Mouse (Mus musculus): Measurements from ENCODE around the gene Tex9. TPM values are rescaled to one million over a fixed set of nuclear protein-coding genes. Genes with fewer than 3 reads are reported as not detected.

Gene Tex9
- polyA plus RNA-seq, 1 experiment from 2014 or later = 12.6 TPM

DNA sequence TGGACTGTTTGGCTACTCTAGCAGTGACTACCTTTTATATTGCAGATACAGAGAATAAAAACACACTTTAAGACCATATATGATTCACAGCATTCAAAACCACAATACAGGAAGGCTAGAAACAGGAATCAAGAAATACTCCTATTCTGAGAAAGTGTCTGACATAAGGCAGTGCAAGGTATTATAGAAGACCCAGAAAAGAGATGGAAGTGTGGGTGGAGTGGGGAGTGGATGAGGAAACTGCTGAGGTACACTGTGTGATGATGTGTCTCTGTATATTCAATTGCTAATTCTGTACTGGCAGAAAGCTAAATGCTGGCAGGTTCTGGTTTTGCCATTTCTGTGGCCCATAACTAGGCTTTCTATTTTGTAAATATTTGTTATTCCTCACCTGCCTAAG, 28.8 kb upstream of the Tex9 start:
- H3K4me1 ChIP-seq (replicated peaks) = no peaks in the 10 kb centered on the region
- H3K4me2 ChIP-seq = no peak overlapping the region
- no peak for ATAC-seq (replicated peaks; ENCODE audit: insufficient number of reproducible peaks, insufficient read depth, low FRiP score, low read depth)
- H3K27me3 ChIP-seq = no peaks in the 10 kb centered on the region
- no peak overlapping the region for H3K27ac ChIP-seq
- H3K36me3 ChIP-seq = no peaks in the 10 kb centered on the region
- no peak overlapping the region for H3K4me3 ChIP-seq
- H3K9me3 ChIP-seq (replicated peaks) = no peaks in the 10 kb centered on the region
- no peak overlapping the region for H3K9ac ChIP-seq

DNA sequence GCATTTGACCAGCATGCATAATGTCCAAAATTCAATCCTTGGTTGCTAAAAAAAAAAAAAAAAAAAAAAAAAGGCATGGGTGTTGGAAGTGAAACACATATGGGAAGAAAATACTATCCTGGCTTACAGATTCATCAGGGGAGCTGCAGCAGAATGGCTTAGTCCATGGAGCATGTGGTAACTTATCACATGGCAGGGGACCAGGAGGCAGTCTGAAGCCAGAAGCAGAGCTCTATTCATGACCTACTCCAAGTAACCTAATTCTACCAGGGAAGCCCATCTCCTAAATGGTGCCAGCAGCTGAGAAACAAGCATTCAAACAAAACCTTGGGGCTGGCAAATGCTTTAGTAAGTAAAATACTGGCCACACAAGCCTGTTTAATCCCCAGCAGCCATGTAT, 27.2 kb upstream of the Tex9 start:
- H3K4me2 ChIP-seq = no peak overlapping the region
- no peaks in the 10 kb centered on the region for H3K27me3 ChIP-seq
- no peak for ATAC-seq (replicated peaks; ENCODE audit: insufficient number of reproducible peaks, insufficient read depth, low FRiP score, low read depth)
- H3K27ac ChIP-seq = no peak overlapping the region
- no peak overlapping the region for H3K9ac ChIP-seq
- no peaks in the 10 kb centered on the region for H3K36me3 ChIP-seq
- no peaks in the 10 kb centered on the region for H3K4me1 ChIP-seq (replicated peaks)
- H3K4me3 ChIP-seq = no peak overlapping the region
- no peaks in the 10 kb centered on the region for H3K9me3 ChIP-seq (replicated peaks)

DNA sequence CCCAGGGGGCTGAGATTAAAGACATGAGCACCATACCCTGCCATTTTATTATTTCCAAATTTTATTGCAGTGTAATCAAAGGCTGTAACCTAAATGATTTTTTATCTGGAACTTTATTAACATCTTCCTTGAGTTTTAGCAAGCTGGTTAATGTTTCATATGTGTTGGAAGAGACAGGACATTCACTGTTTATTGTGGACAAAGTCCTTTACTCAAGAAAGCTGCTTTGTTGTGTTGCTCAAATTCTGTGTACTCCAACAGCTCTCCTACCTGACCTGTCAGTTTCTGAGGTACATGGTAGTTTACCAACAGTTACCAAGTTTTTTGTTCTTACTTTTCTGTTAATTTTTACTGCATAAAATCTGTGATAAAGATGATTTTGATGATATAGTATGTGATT, 23.4 kb upstream of the Tex9 start:
- no peak overlapping the region for H3K9ac ChIP-seq
- H3K9me3 ChIP-seq (replicated peaks) = no peaks in the 10 kb centered on the region
- H3K36me3 ChIP-seq = no peaks in the 10 kb centered on the region
- H3K4me1 ChIP-seq (replicated peaks) = no peaks in the 10 kb centered on the region
- no peak overlapping the region for H3K4me2 ChIP-seq
- H3K27me3 ChIP-seq = no peaks in the 10 kb centered on the region
- no peak for ATAC-seq (replicated peaks; ENCODE audit: insufficient number of reproducible peaks, insufficient read depth, low FRiP score, low read depth)
- H3K27ac ChIP-seq = no peak overlapping the region
- H3K4me3 ChIP-seq = no peak overlapping the region

DNA sequence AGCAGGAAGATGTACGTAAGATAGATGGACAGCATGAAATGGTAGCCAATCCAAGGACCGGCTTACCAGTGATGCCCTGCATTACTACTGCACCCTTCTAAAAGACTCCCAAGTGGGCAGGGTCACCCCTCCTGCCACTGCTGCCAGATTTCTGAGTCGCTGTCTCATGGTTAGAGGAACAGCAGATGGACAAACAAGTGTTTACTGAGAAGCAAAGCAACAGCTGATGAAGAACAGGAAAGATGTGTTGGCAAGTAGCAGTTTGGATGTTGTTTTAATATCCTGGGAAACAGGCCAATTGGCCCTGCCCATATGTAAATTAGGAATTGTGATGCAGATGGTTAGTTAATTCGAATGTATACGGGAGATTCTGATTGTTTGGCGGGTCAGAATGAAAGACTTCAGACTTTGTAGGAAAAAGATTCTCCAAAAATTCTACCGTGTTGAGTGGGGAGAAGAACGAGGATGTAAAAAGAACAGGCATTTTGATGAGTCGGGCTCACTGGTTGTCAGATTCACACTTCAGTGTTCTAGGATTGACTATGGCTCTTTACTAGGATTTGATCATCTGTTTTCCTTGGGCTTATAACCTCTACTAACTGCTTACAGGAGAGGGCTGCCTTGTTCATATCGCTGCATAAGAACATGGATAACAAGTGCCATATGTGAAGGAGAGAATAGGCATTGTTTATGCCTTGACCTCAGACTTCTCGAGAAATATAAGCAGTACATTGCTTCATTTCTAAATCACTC, 20.4 kb upstream of the Tex9 start:
- H3K36me3 ChIP-seq = no peaks in the 10 kb centered on the region
- H3K27ac ChIP-seq = no peak overlapping the region
- no peak overlapping the region for H3K4me2 ChIP-seq
- H3K9me3 ChIP-seq (replicated peaks) = no peaks in the 10 kb centered on the region
- 60% methylated on average over 11 of the region's 11 CpGs for WGBS
- no peak overlapping the region for H3K9ac ChIP-seq
- no peak for ATAC-seq (replicated peaks; ENCODE audit: insufficient number of reproducible peaks, insufficient read depth, low FRiP score, low read depth)
- no peak overlapping the region for H3K4me3 ChIP-seq
- no peaks in the 10 kb centered on the region for H3K4me1 ChIP-seq (replicated peaks)
- H3K27me3 ChIP-seq = no peaks in the 10 kb centered on the region

DNA sequence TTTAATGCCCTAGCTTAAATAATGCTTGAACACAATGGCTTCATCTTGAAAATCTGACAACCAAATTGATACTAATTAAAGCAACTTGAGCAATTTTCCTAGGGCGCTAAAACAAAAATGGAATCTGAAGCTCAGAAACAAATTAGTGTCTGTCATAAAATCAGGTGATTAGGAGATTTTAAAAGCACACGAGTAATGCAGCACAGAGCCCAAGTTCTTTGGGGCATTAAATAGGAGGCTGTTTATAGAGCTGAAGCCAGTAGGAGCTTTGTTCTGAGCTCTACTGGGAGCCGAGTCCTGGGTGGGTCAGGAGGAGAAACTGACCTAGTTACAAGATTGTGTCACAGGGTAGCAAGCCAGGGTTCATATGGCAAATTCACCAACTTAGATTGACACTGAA, 5.2 kb upstream of the Tex9 start:
- 77% methylated on average over 3 of the region's 3 CpGs for WGBS
- ATAC-seq (replicated peaks; ENCODE audit: insufficient number of reproducible peaks, insufficient read depth, low FRiP score, low read depth) = no peak

DNA sequence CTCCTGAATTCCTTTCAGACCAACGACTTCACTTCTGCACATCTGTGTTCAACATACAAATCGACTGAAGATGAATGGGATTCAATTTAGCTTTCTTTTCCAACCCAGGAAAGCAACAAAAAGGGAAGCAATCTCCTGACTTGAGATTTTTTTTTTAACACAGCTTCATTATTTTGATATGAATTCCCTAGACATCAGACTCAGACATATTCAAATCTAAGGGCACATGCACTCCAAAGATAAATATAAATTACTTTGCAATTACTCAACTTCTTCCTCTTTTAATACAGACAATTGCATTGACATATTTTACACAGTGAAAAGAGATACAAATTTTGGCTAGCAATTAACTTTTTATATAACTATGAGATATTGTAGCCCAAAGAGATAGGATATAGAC, 4.7 kb upstream of the Tex9 start:
- Histone ChIP-seq H3K36me3 (no peaks in the 10 kb centered on the region), H3K4me3 (no peak overlapping the region), H3K4me1 (replicated peaks) (peaks cover 3% of the 10 kb centered on the region; the same call in 1 of the 2 replicates), H3K27ac (no peak overlapping the region), H3K9ac (no peak overlapping the region), H3K27me3 (no peaks in the 10 kb centered on the region), H3K4me2 (no peak overlapping the region), H3K9me3 (replicated peaks) (no peaks in the 10 kb centered on the region)
- no peak for ATAC-seq (replicated peaks; ENCODE audit: insufficient number of reproducible peaks, insufficient read depth, low FRiP score, low read depth)
- 62% methylated on average over 2 of the region's 2 CpGs for WGBS

More for the DNA sequence above, 5.2 kb upstream of the Tex9 start:
- no peak overlapping the region for H3K9ac ChIP-seq
- no peak overlapping the region for H3K4me2 ChIP-seq
- no peaks in the 10 kb centered on the region for H3K27me3 ChIP-seq
- H3K27ac ChIP-seq = no peak overlapping the region
- no peaks in the 10 kb centered on the region for H3K36me3 ChIP-seq
- no peaks in the 10 kb centered on the region for H3K9me3 ChIP-seq (replicated peaks)
- H3K4me1 ChIP-seq (replicated peaks) = peaks cover 1% of the 10 kb centered on the region; the same call in 1 of the 2 replicates
- no peak overlapping the region for H3K4me3 ChIP-seq

DNA sequence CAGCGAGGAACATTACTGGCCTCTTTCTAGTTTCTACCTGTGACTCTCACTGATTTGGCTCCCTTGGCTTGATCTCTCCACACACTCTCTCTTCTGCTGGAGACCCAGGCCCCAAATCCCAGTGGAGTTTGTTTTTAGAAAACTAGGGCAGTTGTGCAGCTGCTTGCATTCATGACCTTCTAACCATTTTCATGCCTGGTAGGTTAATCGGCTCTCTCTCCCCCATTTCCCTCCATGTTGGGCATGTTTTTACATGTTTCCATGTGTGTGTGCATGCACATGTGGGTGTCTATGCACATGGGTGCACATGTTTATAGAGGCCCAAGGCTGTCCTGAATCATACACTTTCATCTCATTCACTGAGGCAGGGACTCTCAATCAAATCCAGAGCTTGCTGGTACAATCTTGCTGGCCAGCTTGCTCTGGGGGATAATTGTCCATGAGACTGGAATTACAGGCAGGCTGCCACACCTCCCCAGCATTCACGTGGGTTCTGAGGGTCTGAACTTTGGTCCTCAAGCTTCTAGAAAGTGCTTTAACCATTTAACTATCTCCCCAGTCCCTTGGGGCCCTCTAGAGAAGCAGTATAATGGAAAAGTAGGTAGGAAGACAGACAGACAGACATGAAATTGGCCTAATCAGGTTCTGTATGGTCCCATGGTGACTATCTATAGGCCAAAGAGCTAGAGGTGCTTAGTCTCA, 2.1 kb upstream of the Tex9 start:
- H3K4me2 ChIP-seq = no peak overlapping the region
- 86% methylated on average over 3 of the region's 3 CpGs for WGBS
- H3K36me3 ChIP-seq = no peaks in the 10 kb centered on the region
- H3K27me3 ChIP-seq = no peaks in the 10 kb centered on the region
- peaks cover 11% of the 10 kb centered on the region; the same call in 1 of the 2 replicates for H3K4me1 ChIP-seq (replicated peaks)
- no peak for ATAC-seq (replicated peaks; ENCODE audit: insufficient number of reproducible peaks, insufficient read depth, low FRiP score, low read depth)
- no peak overlapping the region for H3K4me3 ChIP-seq
- no peaks in the 10 kb centered on the region for H3K9me3 ChIP-seq (replicated peaks)
- H3K27ac ChIP-seq = no peak overlapping the region
- H3K9ac ChIP-seq = no peak overlapping the region

DNA sequence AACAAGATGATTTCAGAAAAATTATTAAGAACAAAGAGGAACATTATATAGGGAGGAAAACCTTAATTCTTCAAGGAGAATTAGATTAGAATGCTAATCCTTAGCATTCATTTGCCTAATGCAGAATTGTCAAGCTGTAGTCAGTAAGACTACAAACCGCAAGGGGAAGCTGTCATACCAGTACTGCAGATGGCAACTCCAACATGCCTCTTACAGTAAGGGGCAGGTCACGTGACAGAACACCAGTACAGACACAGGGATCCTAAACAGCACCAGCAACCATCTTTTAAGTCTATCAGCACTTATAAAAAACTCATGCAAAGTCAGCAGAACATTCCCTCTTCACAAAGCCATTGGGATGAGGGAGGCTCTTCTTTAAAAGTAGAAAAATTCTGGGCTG, 1.5 kb upstream of the Tex9 start:
- Histone ChIP-seq H3K27me3 (no peaks in the 10 kb centered on the region), H3K36me3 (no peaks in the 10 kb centered on the region), H3K9ac (no peak overlapping the region), H3K9me3 (replicated peaks) (no peaks in the 10 kb centered on the region), H3K4me3 (no peak overlapping the region), H3K4me1 (replicated peaks) (peaks cover 11% of the 10 kb centered on the region; the same call in 1 of the 2 replicates), H3K4me2 (no peak overlapping the region), H3K27ac (no peak overlapping the region)
- no peak for ATAC-seq (replicated peaks; ENCODE audit: insufficient number of reproducible peaks, insufficient read depth, low FRiP score, low read depth)
- 78% methylated on average over 2 of the region's 2 CpGs for WGBS

DNA sequence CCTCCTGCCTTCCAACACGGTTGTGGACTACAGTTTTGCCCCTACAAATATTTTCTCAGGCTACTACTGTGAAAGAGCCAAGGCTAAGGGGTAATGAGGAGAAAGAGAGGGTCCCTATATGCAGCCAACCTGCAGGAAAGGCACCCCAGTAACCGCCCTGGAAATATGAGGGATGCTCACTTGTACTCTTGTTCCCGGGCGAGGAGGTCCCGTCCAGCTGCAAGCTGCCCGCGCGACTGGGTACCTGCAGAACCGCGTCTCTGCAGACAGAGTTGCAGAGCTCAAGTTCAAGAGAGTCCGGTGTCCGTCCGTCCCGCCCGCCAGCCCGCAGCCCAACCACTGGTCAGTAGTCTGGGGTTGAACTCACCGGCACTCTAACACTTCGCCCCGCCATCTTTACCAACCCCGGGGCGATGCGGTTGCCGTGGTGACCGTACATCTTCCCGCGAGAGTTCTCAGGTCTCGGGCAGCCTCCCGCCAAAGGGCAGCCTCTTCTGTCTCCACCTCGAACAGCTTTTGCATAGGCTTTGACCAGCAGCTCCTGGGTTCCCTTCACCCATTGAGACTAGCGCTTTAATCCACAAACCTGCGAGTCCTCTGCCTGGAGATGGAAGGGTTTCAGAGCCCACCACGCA, 336 bp downstream of the Tex9 start:
- Histone ChIP-seq H3K4me1 (replicated peaks) (peaks cover 11% of the 10 kb centered on the region; the same call in 1 of the 2 replicates), H3K27me3 (no peaks in the 10 kb centered on the region), H3K4me3 (peak overlapping the region; percentile 63), H3K9ac (peak overlapping the region; percentile 50), H3K27ac (peak overlapping the region; percentile 87), H3K4me2 (peak overlapping the region; percentile 69), H3K36me3 (no peaks in the 10 kb centered on the region), H3K9me3 (replicated peaks) (no peaks in the 10 kb centered on the region)
- peak; percentile 92 for ATAC-seq (replicated peaks; ENCODE audit: insufficient number of reproducible peaks, insufficient read depth, low FRiP score, low read depth)
- WGBS = under 1% methylated on average over 32 of the region's 32 CpGs

DNA sequence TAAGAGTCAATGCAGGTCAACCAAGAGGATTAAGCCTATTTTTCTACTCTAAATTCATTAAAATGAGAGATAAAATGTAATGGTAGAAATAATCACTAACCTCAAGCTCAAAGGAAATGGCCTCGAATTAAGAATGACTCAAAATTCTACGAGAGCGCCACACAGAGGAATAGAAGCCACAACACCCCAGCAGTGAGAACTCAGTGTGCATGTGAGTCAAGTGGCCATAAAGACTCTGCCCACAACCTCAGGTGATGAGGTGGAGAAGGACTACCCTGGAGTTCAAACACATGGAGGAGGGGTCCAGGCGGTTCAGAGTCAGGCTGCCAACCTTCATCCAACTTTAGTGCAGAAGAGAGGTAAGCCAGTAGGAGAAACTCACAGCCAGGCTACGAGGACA, 2.9 kb downstream of the Tex9 start:
- Histone ChIP-seq H3K4me3 (no peak overlapping the region), H3K9me3 (replicated peaks) (no peaks in the 10 kb centered on the region), H3K4me1 (replicated peaks) (peaks cover 11% of the 10 kb centered on the region; the same call in 1 of the 2 replicates), H3K4me2 (no peak overlapping the region), H3K36me3 (no peaks in the 10 kb centered on the region), H3K27me3 (no peaks in the 10 kb centered on the region), H3K9ac (no peak overlapping the region), H3K27ac (no peak overlapping the region)
- no peak for ATAC-seq (replicated peaks; ENCODE audit: insufficient number of reproducible peaks, insufficient read depth, low FRiP score, low read depth)
- WGBS = 86% methylated on average over 5 of the region's 5 CpGs

DNA sequence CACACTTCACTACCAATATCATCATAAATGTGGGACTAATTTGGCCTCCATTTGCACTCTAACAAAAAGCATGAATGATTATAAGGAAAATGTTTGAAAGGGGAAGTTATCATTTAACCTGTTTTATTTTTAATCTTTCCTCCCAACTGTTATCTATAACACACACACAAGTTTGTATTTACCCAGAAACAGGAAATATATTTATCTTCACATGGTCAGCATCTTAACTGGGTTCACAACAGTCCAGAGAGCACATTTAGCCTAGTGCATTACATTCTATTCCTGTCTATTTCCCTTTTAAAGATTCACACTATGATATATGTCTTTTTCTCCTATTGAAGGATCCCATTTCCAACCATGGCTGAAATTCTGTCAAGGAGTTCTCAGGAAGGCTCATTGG, 3.5 kb downstream of the Tex9 start:
- ATAC-seq (replicated peaks; ENCODE audit: insufficient number of reproducible peaks, insufficient read depth, low FRiP score, low read depth) = no peak
- Histone ChIP-seq H3K4me2 (no peak overlapping the region), H3K9ac (no peak overlapping the region), H3K9me3 (replicated peaks) (no peaks in the 10 kb centered on the region), H3K4me3 (no peak overlapping the region), H3K27ac (no peak overlapping the region), H3K36me3 (no peaks in the 10 kb centered on the region), H3K4me1 (replicated peaks) (peaks cover 11% of the 10 kb centered on the region; the same call in 1 of the 2 replicates), H3K27me3 (no peaks in the 10 kb centered on the region)
